Mouse (Mus musculus) stomach, embryonic 14.5 days (tissue): Measurements from ENCODE around the gene Lsm2. TPM values are rescaled to one million over a fixed set of nuclear protein-coding genes. Genes with fewer than 3 reads are reported as not detected.
"Not testable (repeated sequence)": the region's sequence is repeated elsewhere in the genome, so short reads cannot be mapped to it uniquely, and the experiment has no call there.

Experiments
- ATAC-seq: fragments of 200-750 bp; cut with Nextera tagmentation; 2 replicates; pipeline ENCODE4 v1.8.0; 2017; ENCODE audit warnings: low read depth, moderate TSS enrichment; ENCODE audit not compliant: insufficient number of reproducible peaks, insufficient read depth, low FRiP score
- H3K27ac ChIP-seq: fragments of 300-500 bp; sonication (generic); 2 replicates; pipeline ENCODE4 v1.5.1; 2014; ENCODE audit warnings: mild to moderate bottlenecking, low read length, moderate library complexity, mixed read lengths
- H3K27me3 ChIP-seq: fragments of 300-500 bp; sonication (generic); 2 replicates; pipeline ENCODE4 v1.6.1; 2014; ENCODE audit warnings: low read length, control low read depth, mixed read lengths; ENCODE audit not compliant: control insufficient read depth, insufficient read depth
- H3K36me3 ChIP-seq: fragments of 300-500 bp; sonication (generic); 2 replicates; pipeline ENCODE4 v1.6.1; 2014; ENCODE audit warnings: mild to moderate bottlenecking, control low read depth, low read length, moderate library complexity, mixed read lengths; ENCODE audit not compliant: control insufficient read depth, insufficient read depth
- H3K4me1 ChIP-seq: fragments of 300-500 bp; sonication (generic); 2 replicates; pipeline ENCODE4 v1.6.1; 2014; ENCODE audit warnings: low read length, control low read depth, mixed read lengths; ENCODE audit not compliant: control insufficient read depth, insufficient read depth
- H3K4me2 ChIP-seq: fragments of 300-500 bp; sonication (generic); replicated peaks from 2 replicates; pipeline ENCODE4 v1.6.1; 2014; ENCODE audit warnings: low read depth, low read length, control low read depth
- H3K4me3 ChIP-seq: fragments of 300-500 bp; sonication (generic); 2 replicates; pipeline ENCODE4 v1.5.1; 2014; ENCODE audit warnings: low read depth, low read length, control low read depth
- H3K9ac ChIP-seq: fragments of 300-500 bp; sonication (generic); replicated peaks from 2 replicates; pipeline ENCODE4 v1.6.1; 2014; ENCODE audit warnings: low read depth, mild to moderate bottlenecking, control low read depth, low read length, moderate library complexity, mixed read lengths
- H3K9me3 ChIP-seq: fragments of 300-500 bp; sonication (generic); 2 replicates; pipeline ENCODE4 v1.6.1; 2016; ENCODE audit warnings: low read depth, low read length, control low read depth; ENCODE audit not compliant: control insufficient read depth
- WGBS: fragments of 180-500 bp; shearing (Covaris S2); extraction: QIAGEN DNeasy Blood & Tissue Kit; methylation state at CpG from one replicate; pipeline ENCODE4 v1.1.7; 2014; 5-methylcytosine and 5-hydroxymethylcytosine counted together
- polyA plus RNA-seq: library from polyadenylated mRNA; unstranded; fragments of >200 nt; fragmentation: Nextera tagmentation; extraction: Ambion mirVana; gene quantifications from 2 replicates; pipeline ENCODE4 v1.2.1, GENCODE M21; 2014

Lsm2 gene
- polyA plus RNA-seq, 1 experiment from 2014 or later: 205 TPM

GRCm38 (mm10) chr17:34959881-34960515 is 21.7 kb upstream of the Lsm2 start:
- Histone ChIP-seq H3K27me3 (no peaks in the 10 kb centered on the region), H3K9ac (peak overlapping the region; percentile 42), H3K36me3 (no peaks in the 10 kb centered on the region), H3K4me1 (peaks cover 11% of the 10 kb centered on the region; the same call in 1 of the 2 replicates), H3K4me2 (peak overlapping the region; percentile 69), H3K4me3 (peak overlapping the region; percentile 29), H3K27ac (peak overlapping the region; percentile 93), H3K9me3 (no peaks in the 10 kb centered on the region)
- no peak for ATAC-seq
- WGBS: 11% methylated on average over 12 of the region's 12 CpGs

GRCm38 (mm10) chr17:34960702-34961493 is 20.8 kb upstream of the Lsm2 start:
- peak overlapping the region; percentile 69; the same call in 1 of the 2 replicates for H3K4me2 ChIP-seq
- no peak overlapping the region for H3K4me3 ChIP-seq
- no peak for ATAC-seq
- no peaks in the 10 kb centered on the region for H3K9me3 ChIP-seq
- H3K36me3 ChIP-seq: no peaks in the 10 kb centered on the region
- H3K9ac ChIP-seq: no peak overlapping the region
- H3K27ac ChIP-seq: peak overlapping the region; percentile 39; the same call in 1 of the 2 replicates
- no peaks in the 10 kb centered on the region for H3K27me3 ChIP-seq
- peaks cover 14% of the 10 kb centered on the region; the same call in 1 of the 2 replicates for H3K4me1 ChIP-seq

GRCm38 (mm10) chr17:34962125-34962524 is 19.5 kb upstream of the Lsm2 start:
- Histone ChIP-seq H3K9me3 (no peaks in the 10 kb centered on the region), H3K27ac (peak overlapping the region; percentile 36; the same call in 1 of the 2 replicates)

GRCm38 (mm10) chr17:34962841-34963240 is 18.8 kb upstream of the Lsm2 start:
- Histone ChIP-seq H3K9me3 (no peaks in the 10 kb centered on the region), H3K27ac (no peak overlapping the region; the same call in 1 of the 2 replicates), H3K9ac (no peak overlapping the region), H3K4me1 (peaks cover 14% of the 10 kb centered on the region; the same call in 1 of the 2 replicates), H3K4me3 (no peak overlapping the region), H3K4me2 (no peak overlapping the region), H3K27me3 (0 out of 2 replicates have a peak, but pooled peaks cover 2% of the 10 kb centered on the region), H3K36me3 (no peaks in the 10 kb centered on the region)
- no peak for ATAC-seq
- WGBS: 68% methylated on average over 1 of the region's 1 CpGs

More at GRCm38 (mm10) chr17:34962125-34962524, 19.5 kb upstream of the Lsm2 start:
- no peaks in the 10 kb centered on the region for H3K27me3 ChIP-seq
- H3K4me2 ChIP-seq: no peak overlapping the region; the same call in 1 of the 2 replicates
- H3K4me1 ChIP-seq: peaks cover 14% of the 10 kb centered on the region; the same call in 1 of the 2 replicates
- 11% methylated on average over 3 of the region's 3 CpGs for WGBS
- ATAC-seq: no peak
- H3K4me3 ChIP-seq: no peak overlapping the region
- no peak overlapping the region for H3K9ac ChIP-seq
- no peaks in the 10 kb centered on the region for H3K36me3 ChIP-seq

GRCm38 (mm10) chr17:34964640-34965049 is 17.0 kb upstream of the Lsm2 start:
- Histone ChIP-seq H3K9me3 (no peaks in the 10 kb centered on the region), H3K4me3 (no peak overlapping the region), H3K27me3 (peaks cover 11% of the 10 kb centered on the region), H3K4me1 (peaks cover 14% of the 10 kb centered on the region; the same call in 1 of the 2 replicates), H3K9ac (no peak overlapping the region), H3K27ac (peak overlapping the region; percentile 44; the same call in 1 of the 2 replicates), H3K4me2 (no peak overlapping the region), H3K36me3 (no peaks in the 10 kb centered on the region)
- ATAC-seq: no peak
- WGBS: 7% methylated on average over 1 of the region's 1 CpGs

GRCm38 (mm10) chr17:34965627-34966026 is 16.0 kb upstream of the Lsm2 start:
- Histone ChIP-seq H3K36me3 (no peaks in the 10 kb centered on the region), H3K4me3 (no peak overlapping the region), H3K4me1 (peaks cover 8% of the 10 kb centered on the region; the same call in 1 of the 2 replicates), H3K27me3 (peaks cover 11% of the 10 kb centered on the region), H3K9ac (no peak overlapping the region), H3K9me3 (no peaks in the 10 kb centered on the region), H3K4me2 (no peak overlapping the region), H3K27ac (no peak overlapping the region)
- ATAC-seq: no peak
- WGBS: 60% methylated on average over 5 of the region's 5 CpGs

GRCm38 (mm10) chr17:34969822-34970221 is 11.8 kb upstream of the Lsm2 start, which contains the start of gene Gm20481:
Gene Gm20481 (plus strand): TSS chr17:34969912.
- not testable (repeated sequence) for ATAC-seq, H3K4me1 ChIP-seq, H3K9me3 ChIP-seq, H3K36me3 ChIP-seq, H3K4me2 ChIP-seq, H3K9ac ChIP-seq, H3K27ac ChIP-seq, H3K4me3 ChIP-seq
- H3K27me3 ChIP-seq: peaks cover 11% of the 10 kb centered on the region
- 66% methylated on average over 5 of the region's 11 CpGs for WGBS

- H3K4me2 ChIP-seq, ATAC-seq: not testable (repeated sequence)
These were observed 10.8 kb upstream of the Lsm2 start for GRCm38 (mm10) chr17:34970850-34971249.

More at GRCm38 (mm10) chr17:34970850-34971249, 10.8 kb upstream of the Lsm2 start:
- H3K4me3 ChIP-seq, H3K9ac ChIP-seq, H3K4me1 ChIP-seq, H3K36me3 ChIP-seq, H3K27ac ChIP-seq, H3K9me3 ChIP-seq: not testable (repeated sequence)
- WGBS: 35% methylated on average over 6 of the region's 37 CpGs
- peaks cover 11% of the 10 kb centered on the region for H3K27me3 ChIP-seq
